Mouse (Mus musculus) limb, embryonic 15.5 days (tissue): ENCODE data around the gene Ptprn2. TPM values are rescaled to one million over a fixed set of nuclear protein-coding genes. Genes with fewer than 3 reads are reported as not detected.

Source experiments
- ATAC-seq: fragments of 200-750 bp; cut with Nextera tagmentation; 2 replicates; pipeline ENCODE4 v1.8.0; 2017; ENCODE audit warnings: low read depth, moderate TSS enrichment; ENCODE audit not compliant: insufficient number of reproducible peaks, low FRiP score, low TSS enrichment
- H3K27ac ChIP-seq: fragments of 300-500 bp; sonication (generic); 2 replicates; pipeline ENCODE4 v1.5.1; 2015; ENCODE audit warnings: moderate library complexity, mild to moderate bottlenecking, inconsistent platforms
- H3K27me3 ChIP-seq: fragments of 300-500 bp; sonication (generic); 2 replicates; pipeline ENCODE4 v1.6.1; 2015; ENCODE audit warnings: inconsistent platforms
- H3K36me3 ChIP-seq: fragments of 300-500 bp; sonication (generic); 2 replicates; pipeline ENCODE4 v1.6.1; 2015; ENCODE audit warnings: inconsistent platforms
- H3K4me1 ChIP-seq: fragments of 300-500 bp; sonication (generic); 2 replicates; pipeline ENCODE4 v1.6.1; 2015; ENCODE audit warnings: inconsistent platforms
- H3K4me2 ChIP-seq: fragments of 300-500 bp; sonication (generic); 2 replicates; pipeline ENCODE4 v1.6.1; 2015; ENCODE audit warnings: mild to moderate bottlenecking, inconsistent platforms
- H3K4me3 ChIP-seq: fragments of 300-500 bp; sonication (generic); 2 replicates; pipeline ENCODE4 v1.5.1; 2015; ENCODE audit warnings: mild to moderate bottlenecking, inconsistent platforms
- H3K9ac ChIP-seq: fragments of 300-500 bp; sonication (generic); 2 replicates; pipeline ENCODE4 v1.6.1; 2015; ENCODE audit warnings: inconsistent platforms
- H3K9me3 ChIP-seq: fragments of 300-500 bp; sonication (generic); 2 replicates; pipeline ENCODE4 v1.6.1; 2016; ENCODE audit warnings: inconsistent platforms
- WGBS: fragments of 180-500 bp; shearing (Covaris S2); methylation state at CpG from one replicate; pipeline ENCODE4 v1.1.7; 2015; 5-methylcytosine and 5-hydroxymethylcytosine counted together
- polyA plus RNA-seq: library from polyadenylated mRNA; unstranded; fragments of >200 nt; fragmentation: Nextera tagmentation; extraction: Ambion mirVana; gene quantifications from 2 replicates; pipeline ENCODE4 v1.2.1, GENCODE M21; 2015

The Ptprn2 gene
- polyA plus RNA-seq, 1 experiment from 2014 or later = 0.15 TPM

- Histone ChIP-seq H3K4me1 (no peaks in the 10 kb centered on the region), H3K4me2 (no peak overlapping the region), H3K36me3 (no peaks in the 10 kb centered on the region), H3K9ac (no peak overlapping the region), H3K9me3 (no peaks in the 10 kb centered on the region), H3K4me3 (no peak overlapping the region), H3K27me3 (no peaks in the 10 kb centered on the region), H3K27ac (no peak overlapping the region)
- 83% methylated on average over 3 of the region's 3 CpGs for WGBS
- no peak for ATAC-seq
These were observed 549.0 kb downstream of the Ptprn2 start for GRCm38 (mm10) chr12:117034506-117034905.

DNA sequence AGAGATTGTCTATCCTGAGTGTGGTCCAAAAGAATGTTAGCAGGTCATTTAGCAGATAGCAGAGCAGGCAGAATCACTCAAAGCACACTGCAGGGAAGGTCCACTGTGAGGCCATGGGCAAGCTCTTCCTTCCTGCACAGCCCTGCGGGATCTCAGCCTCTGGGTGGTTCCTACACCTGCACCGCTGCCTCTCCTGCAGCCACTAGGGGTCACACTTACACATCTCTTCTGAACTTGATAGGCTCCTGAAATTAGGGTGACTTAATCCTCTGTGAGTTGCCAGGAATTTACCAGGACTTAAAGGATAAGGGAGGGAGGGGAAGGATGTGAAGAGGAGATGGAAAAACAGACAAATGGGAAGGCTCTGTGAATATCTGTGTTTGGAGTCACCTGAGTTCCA is 549.7 kb downstream of the Ptprn2 start:
- H3K4me2 ChIP-seq = no peak overlapping the region
- H3K4me1 ChIP-seq = no peaks in the 10 kb centered on the region
- no peaks in the 10 kb centered on the region for H3K9me3 ChIP-seq
- no peak overlapping the region for H3K27ac ChIP-seq
- no peak overlapping the region for H3K9ac ChIP-seq
- H3K27me3 ChIP-seq = no peaks in the 10 kb centered on the region
- WGBS = 0% methylated on average over 2 of the region's 2 CpGs
- no peak overlapping the region for H3K4me3 ChIP-seq
- ATAC-seq = no peak
- no peaks in the 10 kb centered on the region for H3K36me3 ChIP-seq

DNA sequence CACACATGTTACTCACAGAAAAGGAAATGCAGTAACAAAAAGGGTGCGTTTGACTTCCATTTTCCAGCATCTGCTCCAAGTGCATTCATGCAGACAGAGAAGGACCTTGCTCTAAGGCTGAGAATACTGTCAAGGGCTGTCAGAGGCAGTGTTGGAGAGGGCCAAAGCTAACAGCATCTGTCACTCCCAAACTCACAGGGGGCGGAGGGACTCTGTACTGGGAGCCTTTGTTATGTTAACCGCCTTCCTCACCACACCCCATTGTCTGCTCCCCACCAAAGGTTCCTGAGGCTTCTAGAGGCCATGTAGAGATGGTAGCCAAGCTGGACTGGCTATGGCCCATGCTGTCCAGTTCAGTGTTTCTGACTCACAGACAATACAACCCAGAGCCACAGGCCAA is 553.9 kb downstream of the Ptprn2 start:
- Histone ChIP-seq H3K4me3 (no peak overlapping the region), H3K4me2 (no peak overlapping the region), H3K4me1 (no peaks in the 10 kb centered on the region), H3K27ac (no peak overlapping the region), H3K27me3 (no peaks in the 10 kb centered on the region), H3K9me3 (no peaks in the 10 kb centered on the region), H3K36me3 (no peaks in the 10 kb centered on the region), H3K9ac (no peak overlapping the region)
- 57% methylated on average over 3 of the region's 3 CpGs for WGBS
- ATAC-seq = no peak

DNA sequence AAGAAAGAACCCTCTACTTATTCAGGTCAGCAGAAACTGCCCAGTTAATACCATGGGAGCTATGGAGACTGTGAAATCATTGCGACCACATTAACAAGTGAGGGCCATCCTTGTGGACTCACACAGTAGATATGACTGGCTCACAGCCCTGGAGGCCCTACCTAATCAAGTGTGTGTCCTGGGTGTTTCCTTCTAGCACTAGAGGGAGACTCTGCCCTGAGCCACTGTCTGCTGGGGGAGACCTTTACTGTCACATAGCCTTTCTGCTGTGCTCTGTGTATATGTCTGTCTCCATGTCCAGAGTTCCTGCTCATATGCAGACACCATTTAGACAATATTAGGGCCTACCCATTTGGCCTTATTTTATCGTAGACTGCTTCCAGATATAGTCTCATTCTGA is 555.9 kb downstream of the Ptprn2 start:
- no peak overlapping the region for H3K9ac ChIP-seq
- H3K4me1 ChIP-seq = no peaks in the 10 kb centered on the region
- H3K4me2 ChIP-seq = no peak overlapping the region
- H3K27me3 ChIP-seq = no peaks in the 10 kb centered on the region
- no peaks in the 10 kb centered on the region for H3K36me3 ChIP-seq
- H3K27ac ChIP-seq = no peak overlapping the region
- H3K9me3 ChIP-seq = no peaks in the 10 kb centered on the region
- no peak for ATAC-seq
- H3K4me3 ChIP-seq = no peak overlapping the region
- 87% methylated on average over 2 of the region's 2 CpGs for WGBS

DNA sequence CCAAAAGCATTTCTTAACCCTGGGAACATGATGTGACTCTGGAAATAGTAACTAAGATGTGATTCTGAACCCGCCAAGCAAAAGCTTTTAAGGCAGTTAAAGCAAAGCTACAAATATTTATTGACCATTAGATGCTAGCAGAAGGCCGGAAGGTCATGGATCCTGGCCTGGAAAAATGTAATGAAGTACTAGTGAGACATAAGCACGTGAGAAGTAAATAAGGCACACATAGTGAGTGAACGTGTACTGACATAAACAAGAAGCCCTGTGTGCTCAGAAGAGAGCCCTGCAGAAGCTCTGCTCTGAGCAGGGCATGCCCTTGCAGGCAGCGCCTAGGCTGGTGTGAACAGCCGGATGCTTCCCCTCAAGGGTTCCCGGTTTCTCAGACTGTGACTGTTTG is 557.2 kb downstream of the Ptprn2 start:
- no peak overlapping the region for H3K27ac ChIP-seq
- WGBS = 48% methylated on average over 7 of the region's 7 CpGs
- no peak for ATAC-seq

DNA sequence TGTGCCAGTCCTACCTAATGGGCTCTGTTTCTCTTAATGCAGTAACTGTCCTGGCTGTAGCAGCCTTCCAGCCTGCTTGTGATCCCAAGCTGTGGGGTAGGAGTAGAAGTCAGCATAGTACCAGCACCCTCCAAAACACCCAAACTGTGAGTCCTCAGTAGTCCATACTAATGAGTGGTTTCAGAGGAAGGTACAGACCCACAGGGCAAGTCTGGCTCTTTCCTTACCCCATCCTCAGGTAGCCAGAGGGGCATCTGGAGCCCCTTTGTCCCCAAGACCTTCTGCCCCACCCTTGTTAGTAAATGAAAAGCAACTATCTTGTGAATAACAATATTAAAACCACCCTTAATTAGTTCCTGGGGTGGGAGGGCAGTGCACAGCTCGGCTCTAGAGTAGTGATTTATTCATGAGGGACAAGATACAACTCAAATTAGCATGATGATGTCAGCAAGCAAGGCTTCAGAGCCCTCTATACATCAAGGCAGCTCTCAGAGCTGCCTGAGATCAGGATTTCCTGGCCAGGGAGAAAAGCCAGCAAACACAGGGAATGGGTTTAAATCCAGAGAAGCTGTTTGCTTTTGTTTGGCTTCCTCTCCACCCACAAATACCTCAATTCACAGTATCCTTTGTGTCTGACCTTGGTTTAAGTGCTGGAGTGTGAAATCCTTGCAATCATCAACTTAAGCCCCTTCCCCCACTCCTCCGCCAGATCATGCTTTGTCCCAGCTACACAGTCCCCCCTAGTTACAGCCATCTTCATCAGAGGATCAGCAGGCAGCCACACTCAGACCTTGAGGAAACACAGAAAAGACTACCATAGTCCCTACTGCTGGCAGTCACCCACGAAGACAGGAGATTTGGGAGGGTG is 562.1 kb downstream of the Ptprn2 start:
- WGBS = 24% methylated on average over 3 of the region's 3 CpGs
- H3K27ac ChIP-seq = no peak overlapping the region
- ATAC-seq = no peak
- H3K4me1 ChIP-seq = no peaks in the 10 kb centered on the region
- no peak overlapping the region for H3K4me3 ChIP-seq
- no peak overlapping the region for H3K4me2 ChIP-seq
- H3K36me3 ChIP-seq = no peaks in the 10 kb centered on the region
- H3K27me3 ChIP-seq = no peaks in the 10 kb centered on the region
- no peak overlapping the region for H3K9ac ChIP-seq
- H3K9me3 ChIP-seq = no peaks in the 10 kb centered on the region

More for the DNA sequence above, 557.2 kb downstream of the Ptprn2 start:
- no peaks in the 10 kb centered on the region for H3K27me3 ChIP-seq
- no peak overlapping the region for H3K4me3 ChIP-seq
- H3K9ac ChIP-seq = no peak overlapping the region
- H3K4me2 ChIP-seq = no peak overlapping the region
- no peaks in the 10 kb centered on the region for H3K4me1 ChIP-seq
- no peaks in the 10 kb centered on the region for H3K36me3 ChIP-seq
- no peaks in the 10 kb centered on the region for H3K9me3 ChIP-seq

DNA sequence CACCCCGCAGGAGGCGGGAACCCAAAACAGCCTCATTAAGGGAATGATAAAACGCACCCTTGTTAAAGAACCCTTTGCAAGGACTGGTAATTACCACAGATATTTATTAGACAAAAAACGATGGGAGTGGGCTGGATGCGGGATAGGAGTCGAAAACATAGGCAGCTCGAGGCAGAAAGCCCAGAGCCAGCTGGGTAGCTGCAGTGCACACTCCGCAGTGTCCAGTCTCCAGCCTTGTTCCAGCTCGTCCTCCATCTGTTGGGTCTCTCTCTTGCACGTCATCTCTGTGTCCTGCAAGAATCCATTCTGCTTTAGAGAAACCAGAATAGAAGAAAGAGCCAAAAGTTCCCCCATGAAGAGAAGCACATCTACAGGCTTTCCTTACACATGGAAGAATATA is 564.3 kb downstream of the Ptprn2 start:
- no peak for ATAC-seq
- no peaks in the 10 kb centered on the region for H3K4me1 ChIP-seq
- H3K27ac ChIP-seq = no peak overlapping the region
- no peaks in the 10 kb centered on the region for H3K9me3 ChIP-seq
- 52% methylated on average over 10 of the region's 10 CpGs for WGBS
- no peak overlapping the region for H3K9ac ChIP-seq
- H3K4me2 ChIP-seq = no peak overlapping the region
- no peak overlapping the region for H3K4me3 ChIP-seq
- H3K27me3 ChIP-seq = no peaks in the 10 kb centered on the region
- no peaks in the 10 kb centered on the region for H3K36me3 ChIP-seq

DNA sequence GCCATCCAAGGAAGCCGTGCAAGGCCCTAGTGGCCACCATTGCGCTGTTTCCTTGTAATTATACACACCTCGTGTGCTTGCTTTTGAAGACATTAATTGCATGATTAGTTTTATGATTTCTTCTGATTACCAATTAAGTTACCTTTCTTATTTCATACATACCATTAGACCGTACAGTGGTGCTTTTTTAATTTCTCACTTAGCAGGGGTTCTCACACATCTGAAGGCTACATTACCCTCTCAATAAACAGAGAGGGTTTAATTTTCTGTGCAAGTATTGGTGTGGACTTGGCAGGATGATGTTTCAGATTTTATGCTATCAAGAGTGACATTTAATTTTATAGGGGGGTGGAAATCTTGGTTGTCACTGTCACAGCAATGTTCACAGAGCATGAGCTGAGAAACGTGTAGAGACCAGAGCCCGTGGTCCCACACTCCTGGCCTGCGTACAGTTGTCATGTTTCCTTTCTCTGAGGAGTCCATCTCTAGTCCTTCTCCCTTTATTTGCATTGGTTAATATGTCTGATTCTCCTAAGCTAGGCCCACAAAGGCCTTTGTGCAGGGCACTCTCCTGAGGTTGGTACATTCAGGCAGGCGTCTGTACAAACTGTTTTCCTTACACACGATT is 567.8 kb downstream of the Ptprn2 start:
- Histone ChIP-seq H3K9me3 (no peaks in the 10 kb centered on the region), H3K27me3 (no peaks in the 10 kb centered on the region), H3K4me2 (0 out of 2 replicates have a peak overlapping the region, but pooled peaks have one; percentile 12), H3K27ac (no peak overlapping the region), H3K4me1 (no peaks in the 10 kb centered on the region), H3K9ac (no peak overlapping the region), H3K4me3 (no peak overlapping the region), H3K36me3 (no peaks in the 10 kb centered on the region)
- 65% methylated on average over 9 of the region's 9 CpGs for WGBS
- no peak for ATAC-seq

GRCm38 (mm10) chr12:117053851-117054769 is 568.6 kb downstream of the Ptprn2 start:
- no peaks in the 10 kb centered on the region for H3K27me3 ChIP-seq
- H3K4me1 ChIP-seq = no peaks in the 10 kb centered on the region
- no peaks in the 10 kb centered on the region for H3K36me3 ChIP-seq
- H3K27ac ChIP-seq = no peak overlapping the region
- no peaks in the 10 kb centered on the region for H3K9me3 ChIP-seq
- H3K9ac ChIP-seq = no peak overlapping the region
- H3K4me2 ChIP-seq = peak overlapping the region; percentile 12; the same call in 1 of the 2 replicates
- 29% methylated on average over 21 of the region's 21 CpGs for WGBS
- no peak for ATAC-seq
- no peak overlapping the region for H3K4me3 ChIP-seq

- no peaks in the 10 kb centered on the region for H3K36me3 ChIP-seq
- 83% methylated on average over 10 of the region's 10 CpGs for WGBS
- no peak overlapping the region for H3K4me2 ChIP-seq
- no peak overlapping the region for H3K27ac ChIP-seq
- H3K9me3 ChIP-seq = no peaks in the 10 kb centered on the region
- no peaks in the 10 kb centered on the region for H3K27me3 ChIP-seq
- no peaks in the 10 kb centered on the region for H3K4me1 ChIP-seq
- H3K9ac ChIP-seq = no peak overlapping the region
- H3K4me3 ChIP-seq = no peak overlapping the region
- ATAC-seq = no peak
These were observed 569.5 kb downstream of the Ptprn2 start for GRCm38 (mm10) chr12:117054925-117055570.

- Histone ChIP-seq H3K27ac (no peak overlapping the region), H3K4me3 (no peak overlapping the region), H3K4me2 (no peak overlapping the region), H3K4me1 (no peaks in the 10 kb centered on the region), H3K27me3 (no peaks in the 10 kb centered on the region), H3K36me3 (no peaks in the 10 kb centered on the region), H3K9me3 (no peaks in the 10 kb centered on the region), H3K9ac (no peak overlapping the region)
- ATAC-seq = no peak
- WGBS = 80% methylated on average over 6 of the region's 6 CpGs
These were observed 572.9 kb downstream of the Ptprn2 start for GRCm38 (mm10) chr12:117058184-117058958.
